Mouse (Mus musculus): ENCODE measurements around the gene Tgm1. TPM values are rescaled to one million over a fixed set of nuclear protein-coding genes. Genes with fewer than 3 reads are reported as not detected.
"Not testable (repeated sequence)": the region's sequence is repeated elsewhere in the genome, so short reads cannot be mapped to it uniquely, and the experiment has no call there.

Tgm1 gene
- polyA plus RNA-seq (2014; fragmentation: Nextera tagmentation; extraction: Ambion mirVana) = 1.3 and 1.6 TPM in 2 replicates

DNA sequence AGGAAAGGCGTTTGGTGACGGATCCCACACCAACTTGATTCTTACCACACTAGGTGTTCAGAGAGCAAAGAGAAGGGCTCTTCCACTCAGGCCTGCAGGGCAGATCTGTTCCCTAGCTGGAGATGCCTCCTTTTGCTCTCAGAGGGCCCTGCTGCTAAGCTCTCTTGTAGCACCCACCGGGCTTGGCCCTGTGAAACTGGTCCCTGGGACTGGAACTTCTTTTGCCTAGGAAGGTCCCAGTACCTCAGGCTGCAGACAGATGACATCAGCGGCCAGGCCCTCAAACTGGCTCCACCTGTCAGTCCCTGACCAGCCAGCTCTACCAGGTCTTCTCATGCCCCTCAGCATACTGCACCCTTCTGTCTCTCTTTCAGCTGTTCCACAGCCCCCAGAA, at the start of gene Tgm1:
Tgm1 (minus strand) TSS at position 198 of the 394 bp plus-strand sequence.
- Histone ChIP-seq H3K27ac (ENCODE audit: low read depth) (no peak within 1 kb of the TSS), H3K4me2 (ENCODE audit: low read length) (peak within 1 kb of the TSS; percentile 48), H3K4me1 (replicated peaks; ENCODE audit: control insufficient read depth, insufficient read depth, low read length) (peaks cover 9% of the 10 kb centered on the region; the same call in 1 of the 2 replicates), H3K27me3 (replicated peaks; ENCODE audit: control insufficient read depth, insufficient read depth, low read length) (peaks cover 8% of the 10 kb centered on the region; the same call in 1 of the 2 replicates), H3K4me3 (ENCODE audit: low read depth, low read length) (peak within 1 kb of the TSS; percentile 14; the same call in 1 of the 2 replicates), H3K9ac (ENCODE audit: low read length) (no peak within 1 kb of the TSS), H3K9me3 (ENCODE audit: control insufficient read depth, low read length) (no peaks in the 10 kb centered on the region), H3K36me3 (ENCODE audit: control insufficient read depth, insufficient read depth, low read length) (peaks cover 27% of the 10 kb centered on the region)
- DNase-seq (ENCODE audit: low spot score) (peak; percentile 62), ATAC-seq (replicated peaks; ENCODE audit: low FRiP score, low TSS enrichment, low read depth) (peak; percentile 21)
- 23% methylated on average over 4 of the region's 4 CpGs for WGBS

- H3K9ac ChIP-seq (ENCODE audit: low read length) = no peak overlapping the region
These were observed 49.4 kb upstream of the Tgm1 start for GRCm38 (mm10) chr14:55763166-55763565.

DNA sequence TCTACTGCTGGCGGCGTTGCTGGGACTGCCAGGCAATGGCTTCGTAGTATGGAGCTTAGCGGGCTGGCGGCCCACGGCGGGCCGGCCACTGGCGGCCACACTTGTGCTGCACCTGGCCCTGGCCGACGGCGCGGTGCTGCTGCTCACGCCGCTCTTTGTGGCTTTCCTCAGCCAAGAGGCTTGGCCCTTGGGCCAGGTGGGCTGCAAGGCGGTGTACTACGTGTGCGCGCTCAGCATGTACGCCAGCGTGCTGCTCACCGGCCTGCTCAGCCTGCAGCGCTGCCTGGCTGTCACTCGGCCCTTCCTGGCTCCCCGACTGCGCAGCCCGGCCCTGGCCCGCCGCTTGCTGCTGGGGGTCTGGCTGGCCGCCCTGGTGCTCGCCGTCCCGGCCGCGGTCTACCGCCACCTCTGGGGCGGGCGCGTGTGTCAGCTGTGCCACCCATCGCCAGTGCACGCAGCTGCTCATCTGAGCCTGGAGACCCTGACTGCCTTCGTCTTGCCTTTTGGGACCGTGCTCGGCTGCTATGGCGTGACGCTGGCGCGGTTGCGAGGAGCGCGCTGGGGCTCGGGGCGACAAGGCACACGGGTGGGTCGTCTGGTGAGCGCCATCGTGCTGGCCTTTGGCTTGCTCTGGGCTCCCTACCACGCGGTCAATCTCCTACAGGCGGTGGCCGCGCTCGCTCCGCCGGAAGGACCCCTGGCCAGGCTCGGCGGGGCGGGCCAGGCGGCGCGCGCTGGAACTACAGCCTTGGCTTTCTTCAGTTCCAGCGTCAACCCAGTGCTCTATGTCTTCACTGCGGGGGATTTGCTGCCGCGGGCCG, 48.5 kb upstream of the Tgm1 start:
- Histone ChIP-seq H3K4me1 (replicated peaks; ENCODE audit: control insufficient read depth, insufficient read depth, low read length) (no peaks in the 10 kb centered on the region; the same call in 1 of the 2 replicates), H3K9me3 (ENCODE audit: control insufficient read depth, low read length) (no peaks in the 10 kb centered on the region), H3K27ac (ENCODE audit: low read depth) (peak overlapping the region; percentile 33; the same call in 1 of the 2 replicates), H3K9ac (ENCODE audit: low read length) (peak overlapping the region; percentile 69), H3K27me3 (replicated peaks; ENCODE audit: control insufficient read depth, insufficient read depth, low read length) (peaks cover 11% of the 10 kb centered on the region), H3K36me3 (ENCODE audit: control insufficient read depth, insufficient read depth, low read length) (no peaks in the 10 kb centered on the region), H3K4me2 (ENCODE audit: low read length) (peak overlapping the region; percentile 99), H3K4me3 (ENCODE audit: low read depth, low read length) (peak overlapping the region; percentile 57)
- ATAC-seq (replicated peaks; ENCODE audit: low FRiP score, low TSS enrichment, low read depth) = peak; percentile 54
- peak; percentile 87 for DNase-seq (ENCODE audit: low spot score)
- under 1% methylated on average over 77 of the region's 77 CpGs for WGBS

More at GRCm38 (mm10) chr14:55763166-55763565, 49.4 kb upstream of the Tgm1 start:
- H3K36me3 ChIP-seq (ENCODE audit: control insufficient read depth, insufficient read depth, low read length) = no peaks in the 10 kb centered on the region
- peak overlapping the region; percentile 99; the same call in 1 of the 2 replicates for H3K4me2 ChIP-seq (ENCODE audit: low read length)
- H3K27me3 ChIP-seq (replicated peaks; ENCODE audit: control insufficient read depth, insufficient read depth, low read length) = peaks cover 17% of the 10 kb centered on the region
- no peaks in the 10 kb centered on the region; the same call in 1 of the 2 replicates for H3K4me1 ChIP-seq (replicated peaks; ENCODE audit: control insufficient read depth, insufficient read depth, low read length)
- no peak overlapping the region for H3K4me3 ChIP-seq (ENCODE audit: low read depth, low read length)
- WGBS = 59% methylated on average over 7 of the region's 7 CpGs
- DNase-seq (ENCODE audit: low spot score) = no peak
- no peak for ATAC-seq (replicated peaks; ENCODE audit: low FRiP score, low TSS enrichment, low read depth)
- H3K27ac ChIP-seq (ENCODE audit: low read depth) = no peak overlapping the region
- H3K9me3 ChIP-seq (ENCODE audit: control insufficient read depth, low read length) = no peaks in the 10 kb centered on the region

- DNase-seq (ENCODE audit: low spot score) = no peak
- Histone ChIP-seq H3K4me1 (replicated peaks; ENCODE audit: control insufficient read depth, insufficient read depth, low read length) (no peaks in the 10 kb centered on the region; the same call in 1 of the 2 replicates), H3K36me3 (ENCODE audit: control insufficient read depth, insufficient read depth, low read length) (peaks cover 2% of the 10 kb centered on the region), H3K9ac (ENCODE audit: low read length) (peak within 1 kb of the TSS; percentile 69), H3K27ac (ENCODE audit: low read depth) (peak within 1 kb of the TSS; percentile 33; the same call in 1 of the 2 replicates), H3K9me3 (ENCODE audit: control insufficient read depth, low read length) (no peaks in the 10 kb centered on the region), H3K4me2 (ENCODE audit: low read length) (peak within 1 kb of the TSS; percentile 99), H3K4me3 (ENCODE audit: low read depth, low read length) (peak within 1 kb of the TSS; percentile 57), H3K27me3 (replicated peaks; ENCODE audit: control insufficient read depth, insufficient read depth, low read length) (peaks cover 9% of the 10 kb centered on the region)
- 75% methylated on average over 6 of the region's 6 CpGs for WGBS
- no peak for ATAC-seq (replicated peaks; ENCODE audit: low FRiP score, low TSS enrichment, low read depth)
These were observed 47.4 kb upstream of the Tgm1 start, which contains the start of gene Ltb4r2 for GRCm38 (mm10) chr14:55761163-55761562. Ltb4r2 (plus strand) TSS chr14:55761428.

GRCm38 (mm10) chr14:55760156-55760555, 46.4 kb upstream of the Tgm1 start:
- H3K4me1 ChIP-seq (replicated peaks; ENCODE audit: control insufficient read depth, insufficient read depth, low read length); H3K9me3 ChIP-seq (ENCODE audit: control insufficient read depth, low read length); H3K9ac ChIP-seq (ENCODE audit: low read length); H3K27ac ChIP-seq (ENCODE audit: low read depth); H3K27me3 ChIP-seq (replicated peaks; ENCODE audit: control insufficient read depth, insufficient read depth, low read length): not testable (repeated sequence)
- DNase-seq (ENCODE audit: low spot score) (peak; percentile 96), ATAC-seq (replicated peaks; ENCODE audit: low FRiP score, low TSS enrichment, low read depth) (peak; percentile 9; the same call in 1 of the 2 replicates)
- Histone ChIP-seq H3K36me3 (ENCODE audit: control insufficient read depth, insufficient read depth, low read length) (peaks cover 12% of the 10 kb centered on the region), H3K4me2 (ENCODE audit: low read length) (peak overlapping the region; percentile 44), H3K4me3 (ENCODE audit: low read depth, low read length) (peak overlapping the region; percentile 21; the same call in 1 of the 2 replicates)
- 2% methylated on average over 5 of the region's 6 CpGs for WGBS

GRCm38 (mm10) chr14:55758363-55758784, 44.6 kb upstream of the Tgm1 start, which contains the start of gene Cideb:
Cideb (minus strand) TSS chr14:55758458.
- H3K9ac ChIP-seq (ENCODE audit: low read length) = no peak within 1 kb of the TSS
- H3K9me3 ChIP-seq (ENCODE audit: control insufficient read depth, low read length) = no peaks in the 10 kb centered on the region
- 0 out of 2 replicates have a peak within 1 kb of the TSS, but pooled peaks have one; percentile 6 for H3K4me3 ChIP-seq (ENCODE audit: low read depth, low read length)
- peak; percentile 71 for DNase-seq (ENCODE audit: low spot score)
- H3K4me2 ChIP-seq (ENCODE audit: low read length) = peak within 1 kb of the TSS; percentile 27
- ATAC-seq (replicated peaks; ENCODE audit: low FRiP score, low TSS enrichment, low read depth) = peak; percentile 45
- H3K4me1 ChIP-seq (replicated peaks; ENCODE audit: control insufficient read depth, insufficient read depth, low read length) = no peaks in the 10 kb centered on the region; the same call in 1 of the 2 replicates
- 19% methylated on average over 8 of the region's 8 CpGs for WGBS
- peaks cover 9% of the 10 kb centered on the region for H3K27me3 ChIP-seq (replicated peaks; ENCODE audit: control insufficient read depth, insufficient read depth, low read length)
- peak within 1 kb of the TSS; percentile 22; the same call in 1 of the 2 replicates for H3K27ac ChIP-seq (ENCODE audit: low read depth)
- peaks cover 29% of the 10 kb centered on the region for H3K36me3 ChIP-seq (ENCODE audit: control insufficient read depth, insufficient read depth, low read length)

- Histone ChIP-seq H3K4me3 (ENCODE audit: low read depth, low read length) (no peak overlapping the region), H3K27me3 (replicated peaks; ENCODE audit: control insufficient read depth, insufficient read depth, low read length) (peaks cover 9% of the 10 kb centered on the region), H3K27ac (ENCODE audit: low read depth) (0 out of 2 replicates have a peak overlapping the region, but pooled peaks have one; percentile 22), H3K4me1 (replicated peaks; ENCODE audit: control insufficient read depth, insufficient read depth, low read length) (no peaks in the 10 kb centered on the region; the same call in 1 of the 2 replicates), H3K36me3 (ENCODE audit: control insufficient read depth, insufficient read depth, low read length) (peaks cover 38% of the 10 kb centered on the region), H3K9me3 (ENCODE audit: control insufficient read depth, low read length) (no peaks in the 10 kb centered on the region), H3K9ac (ENCODE audit: low read length) (no peak overlapping the region), H3K4me2 (ENCODE audit: low read length) (no peak overlapping the region)
- WGBS = 77% methylated on average over 6 of the region's 6 CpGs
- DNase-seq (ENCODE audit: low spot score) (no peak), ATAC-seq (replicated peaks; ENCODE audit: low FRiP score, low TSS enrichment, low read depth) (no peak)
These were observed 43.8 kb upstream of the Tgm1 start for GRCm38 (mm10) chr14:55757566-55757965.

DNA sequence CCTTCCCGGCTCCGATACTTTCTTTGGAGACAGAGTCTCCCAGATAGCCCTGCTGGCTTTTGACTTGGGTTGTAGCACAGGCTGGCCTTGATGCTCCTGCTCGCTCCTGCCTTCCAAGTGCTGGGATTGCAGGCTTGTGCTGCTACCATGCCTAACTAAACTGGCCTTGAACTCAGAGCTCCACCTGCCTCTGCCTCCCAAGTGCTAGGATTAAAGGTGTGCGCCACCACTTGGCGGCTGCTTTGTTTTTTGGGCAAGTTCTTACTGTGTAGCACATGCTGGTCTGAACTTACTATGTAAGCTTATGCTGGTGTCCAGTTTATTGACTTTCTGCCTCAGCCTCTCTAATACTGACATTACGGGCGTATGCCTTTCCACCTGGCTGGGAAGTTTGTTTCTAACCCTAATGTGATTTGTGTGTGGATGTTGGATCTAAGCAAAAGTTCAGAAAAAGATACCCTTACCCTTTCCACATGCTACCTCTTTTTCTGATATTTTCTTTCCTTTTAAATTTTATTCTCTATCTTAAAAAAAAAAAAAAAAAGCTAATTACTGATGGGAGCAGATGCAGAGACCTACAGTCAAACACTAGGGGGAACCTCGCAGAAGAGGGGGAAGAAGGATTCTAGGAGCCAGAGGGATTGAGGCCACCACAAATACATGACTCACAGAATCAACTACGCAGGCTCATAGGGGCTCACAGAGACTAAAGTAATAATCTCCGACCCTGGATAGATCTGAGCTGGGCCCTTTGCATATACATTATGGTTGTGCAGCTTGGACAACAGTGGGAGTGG, 33.5 kb upstream of the Tgm1 start:
- peak overlapping the region; percentile 95; the same call in 1 of the 2 replicates for H3K4me3 ChIP-seq (ENCODE audit: low read depth, low read length)
- WGBS = 87% methylated on average over 10 of the region's 10 CpGs
- no peak for DNase-seq (ENCODE audit: low spot score)
- H3K9me3 ChIP-seq (ENCODE audit: control insufficient read depth, low read length) = no peaks in the 10 kb centered on the region
- H3K9ac ChIP-seq (ENCODE audit: low read length) = no peak overlapping the region
- peaks cover 27% of the 10 kb centered on the region for H3K4me1 ChIP-seq (replicated peaks; ENCODE audit: control insufficient read depth, insufficient read depth, low read length)
- H3K27me3 ChIP-seq (replicated peaks; ENCODE audit: control insufficient read depth, insufficient read depth, low read length) = no peaks in the 10 kb centered on the region
- peak overlapping the region; percentile 99; the same call in 1 of the 2 replicates for H3K4me2 ChIP-seq (ENCODE audit: low read length)
- no peak for ATAC-seq (replicated peaks; ENCODE audit: low FRiP score, low TSS enrichment, low read depth)
- H3K27ac ChIP-seq (ENCODE audit: low read depth) = no peak overlapping the region
- peaks cover 55% of the 10 kb centered on the region for H3K36me3 ChIP-seq (ENCODE audit: control insufficient read depth, insufficient read depth, low read length)

Measured in intestine, embryonic 14.5 days (tissue).